Mouse (Mus musculus) small intestine, adult 2 months (tissue): ENCODE measurements around the gene Rap2c.

ENCODE experiments used
- CTCF ChIP-seq: fragments of 200-500 bp; IDR thresholded peaks from 2 replicates; pipeline ENCODE4 v1.5.1; 2012; ENCODE audit warnings: low read depth, mild to moderate bottlenecking, control low read depth, inconsistent platforms, low read length, moderate library complexity, mixed read lengths; ENCODE audit not compliant: insufficient replicate concordance, insufficient read length; ENCODE audit errors: extremely low read depth
- POLR2A ChIP-seq: fragments of 200-500 bp; IDR thresholded peaks from 2 replicates; pipeline ENCODE4 v1.6.1; 2012; ENCODE audit warnings: low read depth, mild to moderate bottlenecking, control low read depth, inconsistent platforms, low read length, moderate library complexity

GRCm38 (mm10) chrX:50989940-50990339 lies 27.9 kb downstream of the Rap2c start:
- TF ChIP-seq POLR2A (no peak), CTCF (no peak)
